Mouse (Mus musculus) stomach, postnatal 0 days (tissue): ENCODE data around the gene Sdad1.

Experiments
- CTCF ChIP-seq: IDR thresholded peaks from 2 replicates; pipeline ENCODE4 v1.5.1; 2016; ENCODE audit warnings: antibody characterized with exemption, low read depth, mild to moderate bottlenecking, moderate library complexity
- EP300 ChIP-seq: optimal IDR thresholded peaks from 2 replicates; pipeline ENCODE3; 2016; ENCODE audit warnings: antibody characterized with exemption

DNA sequence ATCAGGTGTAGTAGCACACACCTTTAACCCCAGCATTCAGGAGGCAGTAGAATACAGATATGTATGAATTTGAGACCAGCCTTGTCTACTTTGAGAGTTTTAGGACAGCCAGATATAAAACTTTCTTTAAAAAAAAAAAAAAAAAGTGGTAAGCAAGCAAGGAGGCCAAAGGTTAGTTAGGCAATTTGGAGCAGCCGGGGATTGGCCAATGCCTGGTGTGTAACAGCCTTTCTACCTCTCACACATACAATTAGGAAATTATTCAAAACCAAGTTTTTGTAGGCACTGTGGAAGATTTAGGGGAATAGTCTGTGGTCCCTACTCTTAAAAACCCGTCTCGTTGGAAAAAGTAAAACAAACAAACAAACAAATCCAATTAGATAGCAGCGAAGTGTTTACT is 12.3 kb upstream of the Sdad1 start:
- TF ChIP-seq EP300 (no peak), CTCF (no peak)
